8 mouse cellular contexts compared by ENCODE assay signal in the genomic region with DNA sequence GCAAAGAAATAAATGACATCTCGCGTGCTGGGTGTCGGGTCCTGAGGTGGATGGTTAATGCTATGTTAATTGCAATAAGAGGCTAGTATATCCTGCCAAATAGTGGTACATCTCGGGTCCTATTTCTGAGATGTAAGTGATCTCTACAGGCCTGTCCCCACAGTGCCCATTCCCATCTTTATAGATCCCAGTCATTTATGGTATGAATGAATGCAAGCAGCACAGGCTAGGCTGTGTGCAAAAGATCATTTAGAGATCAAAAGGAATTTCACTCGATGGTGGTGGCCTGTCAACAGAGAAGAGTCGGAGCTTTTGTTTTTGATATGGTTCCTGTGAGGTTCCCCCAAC. TPM values are rescaled to one million over a fixed set of nuclear protein-coding genes. Genes with fewer than 3 reads are reported as not detected.
DNase-seq lines count a peak whose midpoint lies in the region; ATAC-seq and TF ChIP-seq lines count a peak whose summit lies in the region.

No protein-coding gene starts in this region.

- H3K9me3 ChIP-seq in liver, embryonic 13.5 days (replicated peaks), result no peaks in the 10 kb centered on the region

- H3K27ac ChIP-seq in gastrocnemius, adult 2 months, result no peak overlapping the region
- no peak overlapping the region for H3K27ac ChIP-seq in liver, embryonic 13.5 days

- peak overlapping the region; percentile 87 for H3K4me3 ChIP-seq in gastrocnemius, adult 2 months
- H3K4me3 ChIP-seq in liver, embryonic 13.5 days (replicated peaks), result peak overlapping the region; percentile 64

- H3K9ac ChIP-seq in liver, embryonic 13.5 days, result no peak overlapping the region

- no peak for TF ChIP-seq CTCF in gastrocnemius, adult 2 months (IDR thresholded peaks at IDR 0.05)

- H3K36me3 ChIP-seq in liver, embryonic 13.5 days, result no peaks in the 10 kb centered on the region

- H3K27me3 ChIP-seq in liver, embryonic 13.5 days, result peaks cover 40% of the 10 kb centered on the region

- H3K4me2 ChIP-seq in liver, embryonic 13.5 days, result peak overlapping the region; percentile 77

- H3K4me1 ChIP-seq in liver, embryonic 13.5 days (replicated peaks), result peaks cover 10% of the 10 kb centered on the region; the same call in 1 of the 2 replicates

- intact Hi-C loops in gastrocnemius, adult 2 months (cut with DNase I), result no loop called here
- intact Hi-C loops in gastrocnemius, postnatal 14 days (cut with DNase I; ENCODE audit: low total_unique reads), result no loop called here

- no peak for DNase-seq in gastrocnemius, adult 2 months
- DNase-seq in gastrocnemius, postnatal 14 days, result no peak
- DNase-seq in thymus, postnatal 0 days (ENCODE audit: low spot score), result peak; percentile 44
- no peak for DNase-seq in thymus, postnatal 14 days
- no peak for DNase-seq in liver, embryonic 13.5 days
- DNase-seq in retina, postnatal 1 day, result no peak
- DNase-seq in urinary bladder, postnatal 4 days (ENCODE audit: low spot score in 2 of 2), result no peak
- no peak for DNase-seq in ovary, postnatal 36 days (ENCODE audit: low spot score)

- WGBS in liver, embryonic 13.5 days (ENCODE audit: insufficient replicate concordance), result 12% methylated on average over 6 of the region's 6 CpGs

- no peak for ATAC-seq in liver, embryonic 13.5 days (ENCODE audit: low read depth)

RNA-seq across cellular contexts. Expression of gene Zkscan16, which starts 0.8 kb away (rescaled TPM):
- total RNA-seq in gastrocnemius, adult 2 months (2021), result not detected
- under 1 TPM; 0.16 to 0.18 TPM for total RNA-seq in gastrocnemius, postnatal 14 days (2021)
- polyA plus RNA-seq in thymus, postnatal 0 days (2015; fragmentation: Nextera tagmentation; extraction: Ambion mirVana), result 0.07 TPM in 1 of 2 replicates, not detected in the other
- 0.03 and 0.06 TPM in 2 replicates for polyA plus RNA-seq in liver, embryonic 13.5 days (2015; fragmentation: Nextera tagmentation; extraction: Ambion mirVana)

RNA-seq across cellular contexts. Expression of gene Ecpas, which starts 31.6 kb away (rescaled TPM):
- total RNA-seq in gastrocnemius, adult 2 months (2021), result 100 to 1,000 TPM; 283 to 349 TPM
- 100 to 1,000 TPM; 206 to 221 TPM for total RNA-seq in gastrocnemius, postnatal 14 days (2021)
- 28.0 and 28.1 TPM in 2 replicates for polyA plus RNA-seq in thymus, postnatal 0 days (2015; fragmentation: Nextera tagmentation; extraction: Ambion mirVana)
- polyA plus RNA-seq in liver, embryonic 13.5 days (2015; fragmentation: Nextera tagmentation; extraction: Ambion mirVana), result 14.9 and 18.8 TPM in 2 replicates

RNA-seq across cellular contexts. Expression of gene Ptgr1, which starts 42.7 kb away (rescaled TPM):
- total RNA-seq in gastrocnemius, adult 2 months (2021), result 1 to 10 TPM in 1 of 2 experiments, under 1 TPM in 1; 0.84 to 1.7 TPM
- 1 to 10 TPM; 3.4 to 3.7 TPM for total RNA-seq in gastrocnemius, postnatal 14 days (2021)
- polyA plus RNA-seq in thymus, postnatal 0 days (2015; fragmentation: Nextera tagmentation; extraction: Ambion mirVana), result 14.4 and 14.6 TPM in 2 replicates
- 18.1 and 19.6 TPM in 2 replicates for polyA plus RNA-seq in liver, embryonic 13.5 days (2015; fragmentation: Nextera tagmentation; extraction: Ambion mirVana)

RNA-seq across cellular contexts. Expression of gene Dnajc25, which starts 50.7 kb away (rescaled TPM):
- 10 to 100 TPM; 10.8 to 12.4 TPM for total RNA-seq in gastrocnemius, adult 2 months (2021)
- total RNA-seq in gastrocnemius, postnatal 14 days (2021), result 10 to 100 TPM; 10.5 to 12.1 TPM
- 5.7 and 6.9 TPM in 2 replicates for polyA plus RNA-seq in thymus, postnatal 0 days (2015; fragmentation: Nextera tagmentation; extraction: Ambion mirVana)
- polyA plus RNA-seq in liver, embryonic 13.5 days (2015; fragmentation: Nextera tagmentation; extraction: Ambion mirVana), result 7.7 and 8.0 TPM in 2 replicates

RNA-seq across cellular contexts. Expression of gene Gm20503, which starts 58.8 kb away (rescaled TPM):
- 1 to 10 TPM in 1 of 2 experiments, under 1 TPM in 1; 0.46 to 1.7 TPM for total RNA-seq in gastrocnemius, adult 2 months (2021)
- total RNA-seq in gastrocnemius, postnatal 14 days (2021), result 1 to 10 TPM in 1 of 2 experiments, not detected in 1; 2.2 TPM
- 8.4 and 12.0 TPM in 2 replicates for polyA plus RNA-seq in thymus, postnatal 0 days (2015; fragmentation: Nextera tagmentation; extraction: Ambion mirVana)
- 8.0 and 9.3 TPM in 2 replicates for polyA plus RNA-seq in liver, embryonic 13.5 days (2015; fragmentation: Nextera tagmentation; extraction: Ambion mirVana)
